Mouse (Mus musculus) embryonic facial prominence, embryonic 15.5 days (tissue): ENCODE results near the gene Lmbrd1. TPM values are rescaled to one million over a fixed set of nuclear protein-coding genes. Genes with fewer than 3 reads are reported as not detected.
"Not testable (repeated sequence)": the region's sequence is repeated elsewhere in the genome, so short reads cannot be mapped to it uniquely, and the experiment has no call there.

ENCODE experiments used
- ATAC-seq: fragments of 200-750 bp; cut with Nextera tagmentation; 2 replicates; pipeline ENCODE4 v1.8.0; 2017; ENCODE audit warnings: low read depth, moderate TSS enrichment; ENCODE audit not compliant: insufficient number of reproducible peaks, low FRiP score, low TSS enrichment
- H3K27ac ChIP-seq: fragments of 300-500 bp; sonication (generic); replicated peaks from 2 replicates; pipeline ENCODE4 v1.5.1; 2015; ENCODE audit warnings: mild to moderate bottlenecking, inconsistent platforms
- H3K27me3 ChIP-seq: fragments of 300-500 bp; sonication (generic); 2 replicates; pipeline ENCODE4 v1.6.1; 2015; ENCODE audit warnings: inconsistent platforms
- H3K36me3 ChIP-seq: fragments of 300-500 bp; sonication (generic); 2 replicates; pipeline ENCODE4 v1.6.1; 2015; ENCODE audit warnings: mild to moderate bottlenecking, inconsistent platforms
- H3K4me1 ChIP-seq: fragments of 300-500 bp; sonication (generic); 2 replicates; pipeline ENCODE4 v1.6.1; 2015; ENCODE audit warnings: inconsistent platforms
- H3K4me2 ChIP-seq: fragments of 300-500 bp; sonication (generic); replicated peaks from 2 replicates; pipeline ENCODE4 v1.6.1; 2015; ENCODE audit warnings: mild to moderate bottlenecking, inconsistent platforms
- H3K4me3 ChIP-seq: fragments of 300-500 bp; sonication (generic); replicated peaks from 2 replicates; pipeline ENCODE4 v1.5.1; 2015; ENCODE audit warnings: mild to moderate bottlenecking, inconsistent platforms
- H3K9ac ChIP-seq: fragments of 300-500 bp; sonication (generic); 2 replicates; pipeline ENCODE4 v1.6.1; 2015; ENCODE audit warnings: inconsistent platforms
- H3K9me3 ChIP-seq: fragments of 300-500 bp; sonication (generic); replicated peaks from 2 replicates; pipeline ENCODE4 v1.6.1; 2016; ENCODE audit warnings: inconsistent platforms
- WGBS: fragments of 180-500 bp; shearing (Covaris S2); methylation state at CpG from one replicate; pipeline ENCODE4 v1.1.7; 2015; 5-methylcytosine and 5-hydroxymethylcytosine counted together
- polyA plus RNA-seq: library from polyadenylated mRNA; unstranded; fragments of >200 nt; fragmentation: Nextera tagmentation; extraction: Ambion mirVana; gene quantifications from 2 replicates; pipeline ENCODE4 v1.2.1, GENCODE M21; 2015

The Lmbrd1 gene
- 33.7 and 34.0 TPM in 2 replicates for polyA plus RNA-seq

DNA sequence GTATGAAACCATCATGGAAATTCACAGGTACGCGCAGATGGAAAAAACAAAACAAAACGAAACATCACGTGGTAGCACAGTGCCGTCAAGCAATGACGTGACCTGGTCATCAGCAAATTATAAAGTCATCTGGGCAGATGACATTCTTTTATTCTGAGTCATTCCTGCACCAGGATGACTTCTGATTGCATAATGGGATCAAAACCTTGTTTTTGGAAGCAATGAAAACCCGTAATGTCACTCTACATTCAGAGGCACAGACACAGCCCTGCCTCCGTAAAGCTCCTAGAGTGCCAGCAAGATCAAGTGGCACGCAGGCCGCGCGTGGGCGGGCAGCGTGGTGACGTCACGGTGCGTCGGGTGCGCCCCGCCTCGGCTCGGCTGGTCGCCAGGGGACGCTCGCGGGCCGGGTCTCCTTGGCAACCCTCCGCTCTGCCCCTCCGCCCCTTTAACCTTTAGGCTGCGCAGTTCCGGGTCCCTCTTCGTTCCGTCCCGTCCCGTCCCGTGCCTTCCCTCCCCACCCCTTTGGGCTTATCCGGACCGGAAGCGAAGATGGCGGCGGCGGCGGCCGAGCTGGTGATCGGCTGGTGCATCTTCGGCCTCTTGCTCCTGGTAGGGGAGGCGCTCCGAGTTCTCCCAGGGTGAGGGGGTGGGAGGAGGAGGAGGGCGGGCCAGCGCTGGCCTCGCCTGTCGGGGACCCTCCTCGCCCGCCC, at the start of gene Lmbrd1:
TSS of gene Lmbrd1 (plus strand) at position 426 of the 713 bp plus-strand sequence.
- Histone ChIP-seq H3K4me2 (peak within 1 kb of the TSS; percentile 61), H3K4me3 (peak within 1 kb of the TSS; percentile 86), H3K36me3 (no peaks in the 10 kb centered on the region), H3K9ac (peak within 1 kb of the TSS; percentile 79), H3K9me3 (no peaks in the 10 kb centered on the region), H3K27ac (peak within 1 kb of the TSS; percentile 85), H3K4me1 (peaks cover 6% of the 10 kb centered on the region; the same call in 1 of the 2 replicates), H3K27me3 (no peaks in the 10 kb centered on the region)
- WGBS = 1% methylated on average over 54 of the region's 54 CpGs
- peak; percentile 92 for ATAC-seq

DNA sequence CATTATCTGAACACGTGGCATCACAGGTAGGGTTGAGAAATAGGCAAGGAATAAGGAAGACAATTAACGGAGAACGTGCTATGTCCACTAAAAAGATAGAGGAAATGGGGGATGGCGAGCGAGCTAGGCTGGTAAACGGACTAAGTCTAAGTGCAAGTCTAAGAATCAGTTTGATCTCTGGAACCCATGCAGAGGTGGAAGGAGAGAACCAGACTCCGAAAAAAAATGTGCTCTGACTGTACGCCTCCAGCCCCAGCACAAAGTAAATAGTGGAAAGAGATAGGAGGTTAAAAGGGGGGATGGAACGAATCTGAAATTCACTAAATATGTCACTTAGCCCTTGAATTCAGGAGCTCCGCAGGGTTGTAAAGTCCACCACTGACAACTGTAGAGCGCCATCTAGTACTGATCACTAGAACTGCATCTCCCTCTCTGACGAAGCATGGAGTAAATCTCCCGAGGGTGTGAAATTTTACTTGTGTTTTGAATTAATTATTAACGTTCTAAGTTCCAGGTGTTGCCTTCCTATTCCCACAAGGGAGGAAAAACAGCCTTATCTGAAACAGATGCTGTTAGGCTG, 44.8 kb upstream of the Lmbrd1 start:
- ATAC-seq = no peak

DNA sequence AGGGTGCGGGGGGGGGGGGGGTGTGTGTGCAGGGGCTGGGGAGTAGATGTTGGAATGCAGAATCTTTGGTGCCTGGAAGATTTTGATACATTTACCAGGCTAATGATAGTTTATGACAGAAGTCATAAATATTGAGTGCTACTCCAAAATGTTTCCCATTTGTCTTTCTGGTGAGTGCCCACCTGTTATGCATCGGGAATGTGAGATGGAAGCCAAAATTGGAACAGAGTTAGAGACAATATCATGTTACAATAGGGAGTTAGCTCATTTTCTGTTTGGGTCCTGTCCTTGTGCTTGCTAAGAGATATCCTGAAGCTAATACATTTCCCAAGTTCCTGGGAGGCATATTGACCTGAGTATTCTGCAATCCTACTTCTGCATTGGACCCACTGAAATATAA, 28.3 kb upstream of the Lmbrd1 start:
- Histone ChIP-seq H3K4me2 (no peak overlapping the region), H3K4me3 (no peak overlapping the region), H3K9ac (no peak overlapping the region), H3K27me3 (no peaks in the 10 kb centered on the region), H3K36me3 (no peaks in the 10 kb centered on the region), H3K9me3 (no peaks in the 10 kb centered on the region), H3K4me1 (no peaks in the 10 kb centered on the region), H3K27ac (no peak overlapping the region)
- ATAC-seq = no peak
- WGBS = 43% methylated on average over 2 of the region's 2 CpGs

More for the DNA sequence above, 44.8 kb upstream of the Lmbrd1 start:
- Histone ChIP-seq H3K27me3 (no peaks in the 10 kb centered on the region), H3K9me3 (no peaks in the 10 kb centered on the region), H3K36me3 (no peaks in the 10 kb centered on the region), H3K4me3 (no peak overlapping the region), H3K9ac (no peak overlapping the region), H3K4me2 (no peak overlapping the region; the same call in 1 of the 2 replicates), H3K27ac (no peak overlapping the region), H3K4me1 (no peaks in the 10 kb centered on the region)
- WGBS = 37% methylated on average over 14 of the region's 14 CpGs

DNA sequence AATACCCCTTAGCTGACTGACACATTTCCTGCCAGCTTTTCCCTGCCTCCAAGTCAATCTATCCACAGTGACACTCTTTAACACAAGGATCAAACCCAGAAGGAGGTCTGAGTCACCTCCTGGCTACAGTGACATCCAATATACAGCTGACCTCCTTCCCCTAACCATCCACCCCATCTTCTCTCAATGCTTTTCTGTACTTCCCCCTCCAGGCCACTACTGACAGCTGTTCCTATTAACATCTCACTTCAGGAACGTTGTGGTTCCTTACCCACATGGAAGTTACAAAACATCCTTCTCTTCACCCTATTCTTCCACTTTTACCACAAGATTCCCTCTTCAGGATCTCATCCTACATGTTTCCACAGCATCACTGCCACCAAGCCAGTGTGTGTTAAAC, 18.5 kb upstream of the Lmbrd1 start:
- H3K36me3 ChIP-seq = no peaks in the 10 kb centered on the region
- no peak overlapping the region for H3K4me2 ChIP-seq
- H3K9me3 ChIP-seq = no peaks in the 10 kb centered on the region
- H3K27ac ChIP-seq = no peak overlapping the region
- no peaks in the 10 kb centered on the region for H3K27me3 ChIP-seq
- no peak overlapping the region for H3K4me3 ChIP-seq
- WGBS = 59% methylated on average over 1 of the region's 1 CpGs
- H3K9ac ChIP-seq = no peak overlapping the region
- ATAC-seq = no peak
- H3K4me1 ChIP-seq = no peaks in the 10 kb centered on the region

DNA sequence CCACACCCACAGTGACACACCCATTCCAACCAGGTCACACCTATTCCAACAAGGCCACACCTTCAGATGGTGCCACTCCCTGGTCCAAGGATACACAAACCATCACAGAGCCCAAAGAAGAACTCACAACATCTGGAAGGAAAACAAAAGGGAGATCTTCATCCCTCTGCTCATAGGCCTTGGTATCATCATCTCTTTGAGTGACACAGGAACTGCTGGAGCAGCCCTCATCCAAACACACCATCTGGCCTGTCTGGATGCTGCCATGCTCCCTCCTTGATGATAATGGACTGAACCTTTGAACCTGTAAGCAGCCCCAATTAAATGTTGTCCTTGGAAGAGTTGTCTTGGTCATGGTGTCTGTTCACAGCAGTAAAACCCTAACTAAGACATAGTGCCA, 17.8 kb upstream of the Lmbrd1 start:
- not testable (repeated sequence) for H3K4me1 ChIP-seq, ATAC-seq, H3K9me3 ChIP-seq, H3K27me3 ChIP-seq, H3K4me2 ChIP-seq, H3K4me3 ChIP-seq, H3K36me3 ChIP-seq, H3K9ac ChIP-seq, H3K27ac ChIP-seq

DNA sequence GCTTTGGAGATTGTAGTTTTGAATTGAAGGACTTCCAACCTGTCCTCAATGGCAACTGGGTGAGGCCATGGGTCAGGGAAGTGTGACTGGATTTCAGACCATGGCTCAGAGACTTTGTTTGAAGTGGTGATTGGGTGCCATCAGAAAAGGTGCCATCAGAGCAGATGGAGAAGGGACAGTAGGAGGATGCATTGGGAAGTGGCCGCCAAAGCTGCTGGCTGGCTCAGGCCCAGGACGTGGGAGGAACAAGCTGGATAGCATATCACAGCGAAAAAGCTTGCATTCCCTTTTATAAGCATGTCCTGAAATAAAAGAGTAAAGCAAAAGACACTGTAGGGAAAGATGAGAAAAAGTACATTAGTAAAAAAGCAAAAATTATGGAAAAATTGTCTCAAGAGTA, 16.9 kb upstream of the Lmbrd1 start:
- Histone ChIP-seq H3K9ac (no peak overlapping the region), H3K27ac (no peak overlapping the region), H3K36me3 (no peaks in the 10 kb centered on the region), H3K9me3 (no peaks in the 10 kb centered on the region), H3K4me3 (no peak overlapping the region), H3K4me2 (no peak overlapping the region), H3K4me1 (no peaks in the 10 kb centered on the region), H3K27me3 (no peaks in the 10 kb centered on the region)
- WGBS = 83% methylated on average over 3 of the region's 3 CpGs
- ATAC-seq = no peak

DNA sequence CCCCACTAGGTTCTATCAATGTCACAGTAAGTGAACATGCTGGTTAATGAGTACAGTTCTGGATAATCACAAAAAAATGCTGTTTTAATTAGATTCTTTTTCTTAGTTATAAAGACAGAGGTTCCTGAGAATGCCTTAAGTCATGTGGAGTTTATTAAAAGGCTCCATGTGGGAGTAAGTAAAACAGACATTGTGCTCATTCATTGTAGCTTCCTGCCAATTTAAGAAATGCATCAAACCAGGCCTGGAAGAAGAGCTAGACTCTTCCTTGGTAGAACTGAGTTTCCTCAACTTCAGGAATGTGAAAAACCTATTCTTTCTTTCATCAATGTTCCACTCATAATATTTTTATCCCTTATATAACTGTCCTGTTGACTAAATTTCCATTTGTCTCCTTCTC, 14.3 kb upstream of the Lmbrd1 start:
- Histone ChIP-seq H3K27ac (no peak overlapping the region), H3K4me2 (no peak overlapping the region), H3K9me3 (no peaks in the 10 kb centered on the region), H3K4me3 (no peak overlapping the region), H3K9ac (no peak overlapping the region), H3K36me3 (no peaks in the 10 kb centered on the region), H3K4me1 (no peaks in the 10 kb centered on the region), H3K27me3 (no peaks in the 10 kb centered on the region)
- no peak for ATAC-seq

DNA sequence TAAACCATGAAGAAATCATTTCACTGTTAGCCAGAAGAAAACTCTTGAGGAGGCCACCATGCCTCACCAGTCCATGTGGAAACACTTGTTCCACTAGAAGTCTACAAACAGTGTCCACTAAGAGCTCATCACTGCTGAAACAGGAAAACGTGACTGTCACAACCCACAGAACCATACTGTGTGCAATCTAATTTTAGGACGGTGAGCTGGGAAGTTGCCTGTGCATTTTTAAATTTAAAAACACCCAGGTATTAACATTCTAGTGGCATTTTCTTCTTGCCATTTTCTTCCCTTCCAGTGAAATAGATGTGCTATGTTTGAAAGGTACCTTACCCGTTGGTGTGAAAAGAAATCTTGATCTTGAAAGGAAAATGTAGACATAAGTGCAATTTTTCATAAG, 5.2 kb upstream of the Lmbrd1 start:
- 58% methylated on average over 3 of the region's 3 CpGs for WGBS
- H3K36me3 ChIP-seq = no peaks in the 10 kb centered on the region
- H3K4me3 ChIP-seq = no peak overlapping the region
- H3K27me3 ChIP-seq = no peaks in the 10 kb centered on the region
- ATAC-seq = no peak
- H3K9ac ChIP-seq = no peak overlapping the region
- H3K9me3 ChIP-seq = no peaks in the 10 kb centered on the region
- no peaks in the 10 kb centered on the region for H3K4me1 ChIP-seq
- H3K4me2 ChIP-seq = no peak overlapping the region
- no peak overlapping the region for H3K27ac ChIP-seq

DNA sequence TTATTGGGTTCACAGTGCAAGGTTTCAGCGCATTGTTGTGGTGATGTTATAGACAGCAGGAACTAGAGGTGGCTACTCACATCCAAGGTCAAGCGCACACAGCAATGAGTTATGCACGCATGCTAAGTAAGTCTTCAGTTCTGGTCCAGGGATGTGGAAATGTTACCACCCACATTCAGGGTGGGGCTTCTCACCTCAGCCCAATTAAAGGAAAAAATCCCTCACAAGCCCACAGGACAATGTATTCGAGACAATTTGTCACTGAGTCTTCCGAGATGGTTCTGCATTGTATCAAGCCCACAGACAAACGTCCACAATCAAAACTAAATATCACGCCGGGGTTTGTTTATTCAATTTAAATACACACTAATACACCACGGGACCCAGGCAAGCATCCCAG, 724 bp upstream of the Lmbrd1 start:
- no peaks in the 10 kb centered on the region for H3K27me3 ChIP-seq
- no peak for ATAC-seq
- WGBS = 74% methylated on average over 9 of the region's 9 CpGs
- H3K4me3 ChIP-seq = peak overlapping the region; percentile 86
- H3K9ac ChIP-seq = 0 out of 2 replicates have a peak overlapping the region, but pooled peaks have one; percentile 4
- peaks cover 6% of the 10 kb centered on the region; the same call in 1 of the 2 replicates for H3K4me1 ChIP-seq
- peak overlapping the region; percentile 41; the same call in 1 of the 2 replicates for H3K27ac ChIP-seq
- H3K4me2 ChIP-seq = peak overlapping the region; percentile 61
- H3K9me3 ChIP-seq = no peaks in the 10 kb centered on the region
- no peaks in the 10 kb centered on the region for H3K36me3 ChIP-seq

DNA sequence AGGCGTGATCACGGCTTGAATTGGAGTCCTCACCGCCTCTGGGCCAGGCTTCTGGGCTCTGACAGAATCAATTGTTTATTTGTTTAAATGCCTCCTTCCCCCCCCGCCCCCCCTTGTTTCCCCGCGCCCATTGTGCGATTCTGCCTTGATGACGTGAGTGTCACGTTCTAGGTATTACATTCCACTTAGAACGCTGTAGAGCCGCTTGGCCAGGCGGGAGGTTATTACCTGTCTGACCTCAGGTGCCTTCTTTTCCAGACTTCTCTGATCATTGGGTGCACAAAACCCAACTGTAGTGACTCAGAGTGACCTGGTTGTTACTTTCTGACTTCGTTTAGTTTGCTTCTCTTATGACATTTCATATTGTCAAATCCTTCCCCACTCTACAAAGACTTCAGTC, 641 bp downstream of the Lmbrd1 start:
- H3K9ac ChIP-seq = peak overlapping the region; percentile 79
- WGBS = 1% methylated on average over 13 of the region's 13 CpGs
- H3K4me3 ChIP-seq = peak overlapping the region; percentile 86
- H3K9me3 ChIP-seq = no peaks in the 10 kb centered on the region
- H3K4me1 ChIP-seq = peaks cover 6% of the 10 kb centered on the region; the same call in 1 of the 2 replicates
- ATAC-seq = peak; percentile 30
- H3K27me3 ChIP-seq = no peaks in the 10 kb centered on the region
- no peaks in the 10 kb centered on the region for H3K36me3 ChIP-seq
- H3K27ac ChIP-seq = peak overlapping the region; percentile 85
- H3K4me2 ChIP-seq = peak overlapping the region; percentile 61

DNA sequence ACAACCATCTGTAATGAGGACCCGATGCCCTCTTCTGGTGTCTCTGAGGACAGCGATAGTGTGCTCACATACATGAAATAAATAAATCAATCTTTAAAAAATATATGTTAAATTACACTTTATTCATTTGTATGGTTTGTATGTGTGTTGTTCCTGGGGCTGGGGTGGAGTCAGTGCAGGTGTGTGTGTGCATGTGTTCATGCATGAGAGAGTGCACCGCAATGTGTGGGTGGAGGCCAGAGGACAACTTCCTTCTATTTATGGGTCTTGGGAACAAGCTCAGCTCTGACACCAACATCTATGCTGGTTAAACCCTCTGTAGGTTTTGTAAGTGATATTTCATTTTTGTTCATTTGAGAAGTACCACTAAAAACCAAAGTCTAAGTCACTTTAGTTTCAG, 2.6 kb downstream of the Lmbrd1 start:
- H3K4me1 ChIP-seq = peaks cover 6% of the 10 kb centered on the region; the same call in 1 of the 2 replicates
- no peaks in the 10 kb centered on the region for H3K9me3 ChIP-seq
- H3K36me3 ChIP-seq = peaks cover 6% of the 10 kb centered on the region
- WGBS = 98% methylated on average over 3 of the region's 3 CpGs
- H3K9ac ChIP-seq = no peak overlapping the region
- no peak overlapping the region for H3K4me3 ChIP-seq
- no peak overlapping the region for H3K4me2 ChIP-seq
- no peak overlapping the region for H3K27ac ChIP-seq
- no peak for ATAC-seq
- no peaks in the 10 kb centered on the region for H3K27me3 ChIP-seq

DNA sequence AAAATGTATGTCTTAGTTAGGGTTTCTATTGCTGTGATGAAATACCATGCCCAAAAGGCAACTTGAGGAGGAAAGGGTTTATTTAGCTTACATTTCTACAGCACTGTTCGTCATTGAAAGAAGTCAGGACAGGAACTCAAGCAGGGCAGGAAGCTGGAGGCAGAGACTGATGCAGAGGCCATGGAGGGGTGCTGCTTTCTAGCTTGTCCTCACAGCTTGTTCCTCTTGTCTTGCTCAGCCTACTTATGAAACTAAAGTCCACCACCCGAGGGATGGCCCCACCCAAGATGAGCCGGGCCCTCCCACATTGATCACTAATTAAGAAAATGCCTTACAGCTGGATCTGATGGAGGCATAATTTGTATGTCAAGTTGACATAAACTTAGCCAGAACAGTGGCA, 3.5 kb downstream of the Lmbrd1 start:
- H3K36me3 ChIP-seq = peaks cover 6% of the 10 kb centered on the region
- no peaks in the 10 kb centered on the region for H3K9me3 ChIP-seq
- 31% methylated on average over 3 of the region's 3 CpGs for WGBS
- H3K4me3 ChIP-seq = no peak overlapping the region
- no peak overlapping the region for H3K9ac ChIP-seq
- no peak overlapping the region for H3K4me2 ChIP-seq
- no peak for ATAC-seq
- no peaks in the 10 kb centered on the region for H3K27me3 ChIP-seq
- peaks cover 6% of the 10 kb centered on the region; the same call in 1 of the 2 replicates for H3K4me1 ChIP-seq
- no peak overlapping the region for H3K27ac ChIP-seq
